Mouse (Mus musculus) spleen, postnatal 10 days (tissue): ENCODE measurements around the gene Plxna2.

ENCODE experiments used
- DNase-seq, 2 experiments: peaks; one replicate each; pipeline ENCODE4 v3.0.0; 2021 to 2022; ENCODE audit warnings: low spot score in 2 of 2

The Plxna2 gene

DNA sequence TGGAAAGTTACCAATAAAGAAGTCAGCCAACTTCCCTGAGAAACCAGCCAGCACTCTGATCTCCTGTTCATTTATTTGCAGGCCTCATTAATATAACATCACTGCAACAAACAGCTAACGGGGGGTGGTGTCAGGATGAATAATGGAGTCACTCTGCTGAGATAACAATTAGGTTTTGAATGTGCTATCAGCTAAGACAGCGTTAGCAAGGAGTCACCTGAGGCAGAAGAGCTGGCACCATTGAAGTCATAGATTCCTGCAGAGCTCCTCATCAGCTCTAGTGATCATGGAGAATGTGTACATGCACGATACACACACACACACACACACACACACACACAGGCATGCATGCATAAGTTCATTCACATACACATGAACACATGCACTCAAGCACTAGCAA lies 154.0 kb downstream of the Plxna2 start:
- no peak for DNase-seq

DNA sequence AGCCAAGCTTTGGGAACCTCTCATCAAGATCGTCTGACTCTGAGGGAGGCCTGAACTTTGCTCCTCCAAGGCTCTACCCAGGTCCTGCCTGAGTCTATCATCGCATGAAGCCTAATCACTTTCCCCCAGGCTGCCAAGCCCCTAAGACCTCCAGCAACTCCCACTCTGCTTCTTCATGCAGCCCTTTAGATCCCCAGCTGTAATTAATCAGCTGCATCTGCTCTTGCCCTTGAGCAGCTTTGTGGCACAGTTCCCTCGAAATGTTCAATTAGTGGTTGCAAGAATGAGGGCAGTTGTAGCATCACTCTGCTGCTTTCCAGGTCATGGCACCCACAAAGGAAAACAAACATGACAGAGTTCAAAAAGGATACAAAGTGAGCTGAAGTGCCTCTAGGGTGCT lies 155.9 kb downstream of the Plxna2 start:
- no peak for DNase-seq

DNA sequence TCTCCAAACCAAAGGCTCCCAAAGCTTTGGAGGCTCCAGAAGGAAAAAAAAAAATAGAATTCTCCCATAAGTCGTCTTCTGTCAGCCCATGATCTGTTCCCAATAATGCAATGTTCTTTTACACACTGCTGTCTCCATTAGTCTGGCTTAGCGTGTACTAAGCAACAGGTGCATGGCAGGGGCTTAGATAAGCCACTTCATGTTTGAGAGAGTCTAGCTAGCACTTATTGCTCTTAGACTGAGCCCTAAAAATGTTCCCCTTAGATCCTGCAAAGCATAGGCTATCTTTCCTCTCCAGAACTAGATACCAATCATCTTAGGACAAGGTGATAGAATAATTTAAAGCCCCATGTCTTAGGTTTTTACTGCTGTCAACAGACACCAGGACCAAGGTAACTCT lies 156.3 kb downstream of the Plxna2 start:
- DNase-seq, result no peak

DNA sequence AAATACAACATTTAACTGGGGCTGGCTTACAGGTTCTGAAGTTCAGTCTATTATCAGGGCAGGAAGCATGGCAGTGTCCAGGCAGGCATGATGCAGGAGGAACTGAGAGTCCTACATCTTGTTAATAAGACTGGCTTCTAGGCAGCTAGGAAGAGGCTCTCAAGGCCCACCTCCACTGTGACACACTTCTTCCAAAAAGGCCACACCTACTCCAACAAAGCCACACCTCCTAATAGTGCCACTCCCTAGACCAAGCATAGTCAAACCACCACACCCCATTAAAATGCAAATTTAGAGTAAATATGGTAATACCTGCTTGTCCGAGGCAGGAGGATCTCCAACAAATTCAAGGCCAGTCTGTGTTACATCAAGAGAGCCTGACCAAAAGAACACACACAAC lies 156.7 kb downstream of the Plxna2 start:
- DNase-seq, result peak in 1 of 2 experiments; percentile 37

DNA sequence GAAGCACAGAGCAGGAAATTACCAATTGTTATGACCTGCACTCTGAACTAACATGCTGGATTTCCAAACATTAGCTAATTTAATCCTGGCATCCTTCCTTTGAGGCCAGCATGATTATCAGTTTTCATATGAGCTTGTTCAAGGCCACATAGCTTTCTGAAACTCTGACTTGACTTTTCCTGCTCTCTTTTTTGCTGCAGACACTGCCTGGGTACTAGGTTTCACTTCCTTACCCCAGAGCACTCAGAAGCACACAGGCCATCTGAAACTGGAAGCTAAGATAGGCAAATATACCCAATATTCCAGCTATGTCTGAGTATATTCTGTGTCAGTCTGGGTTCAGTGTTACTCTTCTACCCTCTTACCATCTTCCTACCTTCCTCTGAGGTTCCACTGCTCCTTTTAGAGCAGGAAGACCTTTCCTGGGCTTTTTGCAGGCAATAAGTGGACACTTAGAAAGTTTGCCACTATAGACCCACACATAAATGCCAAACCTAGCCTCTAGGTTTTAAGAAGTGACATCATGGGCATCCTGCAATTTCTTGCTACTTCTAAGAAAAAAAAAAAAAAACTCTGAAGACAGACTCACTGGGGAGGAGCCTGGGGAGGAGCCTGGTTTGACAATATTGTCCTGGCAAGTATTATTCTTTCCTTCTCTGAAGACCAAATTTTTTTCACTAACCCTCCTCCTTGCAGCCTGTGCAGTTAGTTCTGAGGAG lies 157.8 kb downstream of the Plxna2 start:
- DNase-seq, result no peak

DNA sequence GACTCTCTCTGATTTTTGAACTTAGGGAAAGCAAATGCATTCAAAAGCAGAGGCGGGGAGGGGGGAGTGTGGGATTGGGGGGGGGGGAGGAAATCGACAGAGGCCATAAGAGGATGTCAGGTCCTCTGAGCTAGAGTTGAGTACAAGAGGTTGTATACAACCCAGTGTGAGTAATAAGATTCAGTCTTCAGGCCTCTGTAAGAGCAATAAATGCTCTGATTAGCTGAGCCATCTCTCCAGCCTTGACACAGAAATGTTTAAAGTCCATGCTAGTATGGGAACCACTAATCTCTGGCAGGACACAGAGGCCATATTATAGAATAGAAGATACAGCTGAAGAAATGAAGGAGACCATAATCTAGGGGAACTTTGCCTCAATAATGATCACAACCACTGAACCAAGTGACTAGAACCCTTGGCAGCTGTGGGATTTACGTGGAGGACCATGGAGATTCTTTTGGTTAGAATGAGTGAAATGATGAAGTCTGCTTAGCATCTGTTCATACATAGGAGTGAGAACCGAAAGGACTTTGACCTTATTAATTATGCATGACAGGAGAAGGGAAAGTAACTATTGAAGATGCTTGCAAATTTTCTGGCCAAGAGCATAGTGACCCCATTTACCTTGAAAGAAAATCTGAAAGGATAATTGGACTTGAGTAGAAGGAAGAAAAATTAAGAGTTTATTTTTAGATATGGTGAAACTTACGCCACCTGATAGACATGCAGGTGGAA lies 158.7 kb downstream of the Plxna2 start:
- DNase-seq, result no peak

DNA sequence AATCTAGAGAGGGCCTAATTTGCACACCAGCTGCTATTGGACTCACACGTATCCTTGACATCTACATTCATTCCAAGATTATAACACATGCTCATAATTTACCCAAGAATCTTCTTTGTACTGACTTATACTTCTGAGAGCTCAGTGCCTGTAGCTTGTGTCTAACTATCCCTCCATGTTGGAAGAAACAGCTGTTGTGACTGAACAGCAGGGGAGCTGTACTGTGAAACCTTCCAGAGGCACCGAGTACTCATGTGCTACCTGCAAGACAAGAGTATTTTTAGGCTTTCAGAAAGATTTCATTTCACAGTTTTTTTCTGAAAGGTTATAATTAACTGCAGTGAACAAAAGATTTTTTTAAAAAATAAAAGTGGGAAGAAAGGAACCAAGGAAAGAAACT lies 159.6 kb downstream of the Plxna2 start:
- no peak for DNase-seq

DNA sequence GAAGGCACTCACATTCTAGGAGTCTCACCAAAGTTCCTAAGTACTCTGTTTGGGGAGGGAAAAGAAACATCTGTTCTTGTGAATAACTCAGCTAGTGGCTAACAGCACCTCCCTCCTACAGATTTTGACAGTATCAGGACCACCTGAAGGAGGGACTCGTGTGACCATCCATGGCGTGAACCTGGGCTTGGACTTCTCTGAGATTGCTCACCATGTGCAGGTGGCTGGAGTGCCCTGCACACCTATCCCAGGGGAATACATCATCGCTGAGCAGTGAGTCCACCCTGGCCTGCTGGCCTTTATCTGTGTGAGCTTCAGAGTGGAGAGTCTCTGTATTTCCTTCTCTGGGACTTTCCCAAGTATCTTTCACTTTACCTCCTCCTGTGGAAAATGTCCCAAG lies 162.4 kb downstream of the Plxna2 start:
- DNase-seq, result no peak

DNA sequence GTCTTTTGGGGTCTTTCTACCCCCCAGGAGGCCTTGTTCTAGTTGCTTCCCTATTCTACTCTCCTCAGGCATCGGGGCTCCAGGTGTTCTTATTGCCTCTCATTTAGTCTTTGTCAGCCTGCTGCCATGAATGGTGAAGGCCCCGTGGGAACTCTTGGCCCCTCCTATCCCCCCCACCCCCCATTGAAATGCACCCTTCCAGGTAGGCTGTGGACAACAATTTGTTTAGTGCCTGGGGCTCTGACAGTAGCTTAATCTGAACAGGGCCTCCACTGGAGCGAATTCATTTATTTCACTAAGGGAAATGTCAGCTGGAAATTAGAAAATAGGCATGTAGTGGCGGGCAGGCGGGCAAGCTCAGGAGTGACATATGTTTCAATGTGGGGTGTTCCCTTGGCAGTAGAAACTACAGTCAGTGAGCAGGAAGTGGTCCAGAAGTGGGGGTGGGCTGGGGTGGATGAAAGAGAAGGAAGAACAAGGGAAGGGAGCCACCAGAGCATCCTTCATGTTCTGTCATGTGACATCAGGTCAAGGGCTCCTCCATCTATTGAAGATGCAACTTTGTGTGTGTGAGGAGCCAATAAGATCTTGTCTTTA lies 162.9 kb downstream of the Plxna2 start:
- DNase-seq, result no peak

DNA sequence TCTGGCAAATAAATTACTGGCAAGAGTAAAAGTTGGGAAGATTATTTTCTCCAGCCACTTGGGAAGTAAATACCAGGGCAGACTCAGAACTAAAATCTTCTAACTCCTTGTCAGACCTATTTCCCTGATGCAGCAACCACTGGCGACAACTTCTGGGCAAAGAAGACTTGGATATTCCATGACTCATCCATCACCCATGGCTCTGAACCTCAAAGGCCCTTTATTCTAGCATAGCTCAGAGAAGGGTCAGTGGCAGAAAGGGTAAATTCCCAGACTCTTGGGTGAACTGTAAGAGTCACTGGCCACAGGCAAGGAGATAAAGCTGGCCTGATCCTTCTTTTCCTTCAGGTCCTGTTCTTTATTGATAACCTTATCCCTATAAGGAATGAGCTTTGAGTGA lies 163.5 kb downstream of the Plxna2 start:
- DNase-seq, result no peak

DNA sequence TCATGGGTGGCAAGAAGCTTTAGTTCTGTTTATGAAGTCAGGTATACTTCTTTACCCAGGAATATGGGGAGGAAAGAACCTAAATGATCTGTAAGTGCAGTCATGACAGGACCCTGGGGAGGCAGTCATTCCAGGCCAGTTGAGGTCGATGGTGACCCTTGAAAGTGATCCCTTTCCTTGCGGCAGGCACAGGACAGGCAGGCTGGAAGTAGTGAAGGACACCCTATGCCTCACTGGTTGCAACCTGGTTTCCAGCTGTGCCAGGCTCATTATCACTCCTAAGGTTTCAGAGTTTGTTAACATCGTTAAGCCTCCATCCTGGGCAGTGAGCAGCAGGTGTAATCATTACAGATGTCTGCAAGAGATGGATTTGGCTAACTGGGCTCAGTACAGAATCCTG lies 164.3 kb downstream of the Plxna2 start:
- DNase-seq, result no peak

DNA sequence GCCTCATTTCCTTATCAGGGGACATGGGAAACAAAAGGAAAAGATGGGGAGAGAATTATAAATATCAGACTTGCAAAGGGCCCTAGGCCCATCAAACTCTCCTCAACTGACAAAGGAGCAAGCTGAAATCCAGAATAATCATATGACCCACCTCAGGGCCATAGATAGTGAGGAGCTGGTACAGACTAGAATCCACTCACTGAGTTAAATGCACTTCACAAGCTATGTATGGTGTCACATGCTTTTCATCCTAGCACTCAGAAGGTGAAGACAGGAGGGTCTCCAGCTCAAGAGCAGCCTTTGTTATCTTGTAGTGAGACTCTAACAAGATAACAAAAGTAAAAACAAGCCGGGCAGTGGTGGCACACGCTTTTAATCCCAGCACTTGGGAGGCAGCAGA lies 169.6 kb downstream of the Plxna2 start:
- DNase-seq, result no peak

DNA sequence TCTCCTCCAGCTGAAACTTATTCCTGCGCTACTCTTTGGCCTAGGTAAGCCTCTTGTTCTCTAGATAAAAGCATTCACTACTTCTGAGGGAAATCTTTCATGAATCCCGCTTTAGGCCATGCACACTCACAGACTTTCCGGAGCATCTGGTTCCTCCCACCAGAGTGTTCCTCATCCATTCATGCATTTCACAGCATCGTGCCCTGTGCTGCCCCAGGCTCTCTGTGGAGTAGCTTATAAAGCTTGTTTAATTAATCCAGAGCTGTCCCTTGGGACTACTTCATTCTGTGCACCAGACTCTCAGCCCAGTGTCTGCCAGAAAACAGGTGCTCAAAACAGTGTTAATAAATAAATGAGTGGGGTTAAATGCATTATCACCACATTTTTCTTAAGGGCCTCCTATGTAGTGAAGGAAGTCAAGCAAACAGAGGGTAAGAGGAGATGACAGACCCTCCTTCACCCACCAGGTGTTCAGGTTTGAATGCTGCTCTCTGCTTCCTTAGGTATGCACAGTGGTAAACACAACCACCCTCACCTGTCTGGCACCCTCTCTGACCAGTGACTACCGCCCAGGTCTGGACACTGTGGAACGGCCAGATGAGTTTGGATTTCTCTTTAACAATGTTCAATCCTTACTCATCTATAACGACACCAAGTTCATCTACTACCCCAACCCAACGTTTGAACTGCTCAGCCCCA lies 175.4 kb downstream of the Plxna2 start:
- DNase-seq, result no peak

DNA sequence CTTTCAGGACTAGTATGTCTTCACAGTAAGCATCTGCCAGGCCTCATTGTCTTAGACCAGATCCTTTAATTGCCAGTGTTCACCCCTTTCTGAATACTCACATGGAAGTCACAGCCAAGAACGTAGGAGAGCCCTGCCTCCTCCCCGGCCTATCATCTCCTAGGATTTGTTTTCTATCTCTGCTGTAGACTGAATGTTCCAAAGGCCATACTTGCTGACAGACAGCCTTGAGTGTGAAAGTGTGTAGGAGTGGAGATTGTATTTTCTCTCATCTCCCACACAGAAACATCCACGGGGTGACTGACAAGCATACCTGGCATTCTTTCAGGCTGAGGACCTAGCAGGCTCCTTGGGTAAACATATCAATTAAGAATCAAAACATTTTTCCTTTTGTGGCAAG lies 177.3 kb downstream of the Plxna2 start:
- no peak for DNase-seq

DNA sequence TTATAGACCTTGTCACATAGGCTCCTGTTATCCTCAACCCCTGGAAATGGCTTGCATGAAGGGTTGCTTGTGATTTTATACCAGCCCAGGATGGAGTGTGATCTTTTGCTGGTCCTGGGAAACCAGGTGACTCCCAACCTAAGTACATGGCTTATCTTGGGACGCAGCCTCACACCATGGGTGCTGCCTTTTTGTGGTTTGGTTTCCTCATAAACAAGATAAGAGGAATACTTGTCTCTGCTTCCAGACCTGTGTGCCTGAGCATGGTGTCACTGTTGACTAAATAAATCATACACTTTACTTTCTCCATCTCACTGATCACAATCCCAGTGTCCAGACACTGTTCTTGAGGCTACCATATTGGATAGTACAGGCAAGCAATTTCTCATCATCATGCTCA lies 179.8 kb downstream of the Plxna2 start:
- no peak for DNase-seq

DNA sequence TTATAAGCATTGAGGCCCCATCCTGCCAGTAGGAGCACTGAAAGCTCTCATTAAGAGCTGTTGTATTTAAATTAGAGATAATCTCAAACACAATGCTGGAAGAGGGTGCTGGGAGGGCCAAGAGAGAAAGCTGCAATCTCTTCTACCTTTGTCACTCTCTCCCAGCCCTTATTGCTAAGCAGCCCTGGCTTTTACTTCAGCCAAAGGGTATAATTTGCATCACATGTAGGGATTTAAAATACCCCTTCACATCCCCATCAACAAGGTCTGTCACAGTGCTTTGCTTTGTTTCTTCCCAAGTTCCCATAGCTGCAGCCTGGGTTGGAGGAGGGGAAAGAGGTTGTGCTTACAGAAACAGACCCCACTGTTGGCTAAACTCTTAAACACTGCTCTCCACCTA lies 180.5 kb downstream of the Plxna2 start:
- no peak for DNase-seq

DNA sequence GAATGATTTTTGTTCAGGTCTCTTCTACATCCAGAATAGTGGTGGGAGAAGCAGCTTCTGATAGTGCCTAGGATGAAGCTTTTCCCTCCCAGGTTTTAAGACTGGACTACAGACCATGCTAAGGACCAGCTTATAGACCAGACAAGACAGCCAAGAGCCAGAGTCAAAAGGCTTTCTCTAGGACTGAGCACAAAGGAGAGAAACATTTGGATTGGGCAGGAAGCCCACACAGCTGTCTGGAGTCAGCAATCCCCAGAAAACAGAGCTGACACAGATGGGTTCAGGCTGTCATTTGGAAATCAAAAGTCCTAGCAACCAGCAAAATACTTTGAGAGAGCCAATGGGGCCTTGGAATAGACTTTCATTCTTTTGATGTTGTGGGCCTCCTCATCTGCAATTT lies 190.2 kb downstream of the Plxna2 start:
- DNase-seq, result no peak

DNA sequence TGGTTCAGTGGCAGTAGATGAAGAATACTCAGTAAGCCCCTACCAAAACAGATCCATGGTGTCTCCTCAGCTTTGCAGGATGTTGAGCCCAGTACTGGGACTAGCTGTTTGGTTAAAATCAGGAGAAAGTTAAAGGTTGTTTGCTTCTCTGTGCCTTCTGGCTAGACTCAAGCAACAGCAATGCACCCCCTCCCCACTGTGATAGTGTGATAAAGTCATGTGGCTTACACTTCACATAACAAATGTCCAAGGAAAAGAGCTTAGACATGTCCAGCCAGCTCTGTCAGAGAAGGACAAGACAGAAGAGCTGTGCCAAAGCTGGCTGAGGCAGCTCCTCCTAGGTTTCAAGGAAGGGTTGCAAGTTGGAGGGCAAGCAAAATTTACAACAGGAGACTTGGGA lies 190.7 kb downstream of the Plxna2 start:
- DNase-seq, result no peak

DNA sequence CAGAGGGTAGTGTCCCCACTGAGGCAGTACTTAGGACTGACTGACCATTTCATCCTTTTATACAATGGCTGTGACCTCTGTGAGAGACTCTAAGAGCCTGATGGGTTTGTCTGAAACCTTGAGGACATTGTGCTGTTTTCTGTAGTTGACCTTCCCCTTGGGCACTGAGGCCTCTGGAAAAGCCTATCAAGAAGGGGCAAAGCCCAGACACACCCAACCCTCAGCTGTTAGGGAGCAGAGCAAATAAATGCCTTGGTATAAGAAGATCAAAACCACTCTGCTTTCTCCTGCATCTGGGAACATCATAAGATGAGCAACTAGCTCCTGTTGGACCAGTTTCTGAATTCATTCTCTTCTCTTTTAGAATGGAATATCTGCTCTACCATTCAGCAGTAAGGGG lies 191.6 kb downstream of the Plxna2 start:
- no peak for DNase-seq

DNA sequence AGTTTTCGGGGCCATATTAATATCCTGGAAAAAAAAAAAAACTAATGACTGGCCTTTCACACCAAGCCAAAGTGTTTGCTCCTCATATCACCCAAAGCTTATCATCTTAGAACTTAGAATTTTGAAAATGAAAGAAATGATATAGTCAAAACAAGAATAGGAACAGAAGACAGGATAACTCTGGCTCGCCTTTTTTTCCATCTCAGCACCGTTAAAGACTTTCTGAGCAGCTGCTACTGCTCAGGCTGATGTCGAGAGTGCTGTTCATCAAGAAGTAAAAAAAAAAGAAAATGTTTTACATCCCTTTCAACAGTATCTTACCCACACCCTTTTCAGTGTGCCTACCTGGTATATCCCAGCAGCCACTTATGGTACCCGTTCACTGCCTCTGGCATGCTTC lies 196.2 kb downstream of the Plxna2 start:
- DNase-seq, result no peak

DNA sequence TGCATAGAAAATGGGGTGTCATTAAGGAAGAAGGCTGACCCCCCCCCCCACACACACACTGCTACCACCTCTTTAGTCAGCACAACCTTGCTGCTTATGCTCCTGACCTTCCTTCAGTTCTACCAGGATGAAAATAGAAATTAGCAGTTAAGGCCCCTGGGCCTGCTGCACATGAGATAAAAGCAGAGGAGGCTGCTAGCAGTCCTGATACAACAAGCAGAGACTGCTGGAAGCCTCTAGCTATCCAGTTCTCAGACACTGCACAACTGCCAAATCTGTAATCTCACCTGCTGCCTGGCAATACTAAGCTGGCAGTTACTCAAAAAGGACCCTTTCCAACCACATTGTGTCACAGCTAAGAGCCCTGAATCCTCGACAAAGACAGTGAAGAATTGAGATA lies 197.5 kb downstream of the Plxna2 start:
- DNase-seq, result no peak

DNA sequence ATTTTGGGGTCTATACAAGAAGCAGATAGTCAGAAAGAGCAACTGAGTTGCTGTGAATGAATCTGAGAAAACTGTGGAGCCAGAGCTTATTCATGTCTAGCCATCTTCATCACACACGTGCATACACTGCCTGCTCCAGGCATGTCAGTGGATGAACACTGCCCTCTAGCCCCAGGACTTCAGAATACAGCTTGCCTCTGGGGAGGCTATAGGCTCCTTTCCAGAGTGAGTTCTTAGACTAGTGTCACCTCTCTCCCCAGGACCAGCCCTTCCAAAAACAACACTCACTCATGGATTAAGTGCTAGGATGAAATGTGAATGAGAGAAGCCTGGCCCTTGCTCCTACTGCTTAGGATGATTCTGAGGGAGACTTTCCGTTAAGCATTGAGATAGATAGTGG lies 198.9 kb downstream of the Plxna2 start:
- peak; percentile 53 to 77 for DNase-seq

DNA sequence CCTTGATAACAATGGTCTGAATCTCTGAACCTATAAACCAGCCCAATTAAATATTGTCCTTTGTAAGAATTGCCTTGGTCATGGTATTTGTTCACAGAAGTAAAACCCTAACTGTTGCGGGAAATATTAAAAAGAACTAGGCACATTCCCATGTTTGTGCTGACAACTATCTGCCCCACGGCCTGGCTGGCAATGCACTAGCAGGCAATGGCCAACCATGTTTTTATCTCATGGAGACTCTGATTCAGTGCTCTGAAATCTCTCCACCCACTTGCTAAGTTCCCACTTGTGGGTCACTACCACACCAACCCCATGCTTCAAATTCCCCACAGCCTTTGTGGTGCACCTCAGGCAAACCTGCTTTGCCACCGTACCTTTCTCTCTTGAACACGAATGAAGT lies 202.9 kb downstream of the Plxna2 start:
- DNase-seq, result no peak
